Mouse (Mus musculus) heart, postnatal 10 days (tissue): Measurements from ENCODE around the gene Dnajb5. TPM values are rescaled to one million over a fixed set of nuclear protein-coding genes. Genes with fewer than 3 reads are reported as not detected.
A peak's percentile ranks its signal among the peaks of the same experiment; 100 is the strongest.
"Not testable (repeated sequence)": the region's sequence is repeated elsewhere in the genome, so short reads cannot be mapped to it uniquely, and the experiment has no call there.

ENCODE experiments used
- DNase-seq, 2 experiments: peaks; one replicate each; pipeline ENCODE4 v3.0.0; 2021
- intact Hi-C: fragments of 180-260 bp; cut with DNase I; formaldehyde crosslinking; loops from one replicate; pipeline ENCODE4 v1.15.1; 2025
- total RNA-seq, 2 experiments: library from RNA; stranded (reverse); gene quantifications; 2 replicates each; pipeline ENCODE4 v1.2.3; 2021

The Dnajb5 gene
- total RNA-seq, 2 experiments from 2014 or later, result 61.8 to 68.9 TPM

DNA sequence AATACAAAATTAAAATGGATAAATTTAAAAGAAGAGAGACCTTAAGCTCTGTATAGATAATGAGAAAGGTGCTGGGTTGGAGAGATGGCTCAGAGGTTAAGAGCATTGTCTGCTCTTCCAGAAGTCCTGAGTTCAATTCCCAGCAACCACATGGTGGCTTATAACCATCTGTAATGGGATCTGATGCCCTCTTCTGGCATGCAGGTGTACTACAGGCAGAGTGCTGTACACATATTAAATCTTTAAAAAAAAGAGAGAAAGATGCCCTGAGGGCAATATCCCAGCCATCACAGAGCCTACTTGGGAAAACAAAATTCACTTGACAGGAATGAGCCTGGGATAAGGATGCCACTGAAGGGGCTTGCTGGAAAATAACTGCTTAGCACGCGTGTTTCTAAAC is 13.9 kb downstream of the Dnajb5 start:
- intact Hi-C loops, result no loop called here
- no peak for DNase-seq

DNA sequence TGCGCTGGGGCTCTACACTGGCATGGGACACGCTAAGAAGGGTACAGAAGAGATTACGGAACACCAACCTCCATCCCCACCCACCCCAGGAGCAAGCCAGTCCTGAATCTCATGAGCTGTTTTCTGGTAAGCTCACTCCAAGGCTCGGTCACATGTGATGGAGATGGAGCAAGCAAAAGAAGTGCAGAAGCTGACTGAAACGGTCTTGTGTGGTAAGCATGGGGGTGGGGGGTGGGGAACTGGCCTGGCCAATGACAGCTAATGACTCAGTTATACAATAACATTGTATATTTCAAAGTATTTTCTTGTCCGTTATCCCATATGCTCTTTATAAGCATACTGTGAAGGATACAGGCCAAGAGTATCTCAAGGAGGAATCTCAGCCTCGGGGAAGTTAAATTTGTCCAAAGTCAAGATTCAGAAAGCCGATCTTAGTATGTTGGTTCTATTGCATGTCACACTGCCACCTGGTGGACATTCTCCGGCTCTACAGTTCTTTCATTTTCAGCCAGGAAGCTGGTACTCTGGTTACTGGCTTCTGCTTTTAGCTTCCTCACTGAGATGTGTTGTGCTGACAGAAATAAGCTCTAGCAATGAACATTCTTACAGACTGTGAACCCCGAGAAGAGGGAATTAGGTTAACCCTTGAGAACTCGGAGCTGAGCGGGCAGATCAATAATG is 15.6 kb downstream of the Dnajb5 start:
- DNase-seq, result peak; percentile 58 to 74
- intact Hi-C loops, result loop anchor here (1.0 kb wide), 1 partner anchor 88 kb away; no protein-coding TSS in a partner anchor

DNA sequence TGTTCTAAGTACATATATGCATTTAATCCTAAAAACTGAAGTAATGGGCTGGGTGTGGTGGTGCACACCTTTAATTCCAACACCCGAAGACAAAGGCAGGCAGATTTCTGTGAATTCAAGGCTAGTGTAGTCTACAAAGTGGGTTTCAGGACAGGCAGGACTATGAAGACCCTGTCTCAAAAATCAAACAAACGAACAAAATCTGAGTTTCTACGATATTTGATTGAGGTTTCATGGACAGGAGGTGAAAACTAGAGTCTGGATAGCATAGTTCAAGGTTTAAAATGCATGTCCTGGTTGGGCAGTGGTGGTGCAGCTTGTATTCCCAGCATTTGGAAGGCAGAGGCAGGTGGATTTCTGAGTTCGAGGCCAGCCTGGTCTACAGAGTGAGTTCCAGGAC is 19.7 kb downstream of the Dnajb5 start, which contains the start of gene 1700022I11Rik:
TSS of gene 1700022I11Rik (plus strand) at position 301 of the 400 bp plus-strand sequence.
- intact Hi-C loops, result no loop called here
- no peak for DNase-seq

DNA sequence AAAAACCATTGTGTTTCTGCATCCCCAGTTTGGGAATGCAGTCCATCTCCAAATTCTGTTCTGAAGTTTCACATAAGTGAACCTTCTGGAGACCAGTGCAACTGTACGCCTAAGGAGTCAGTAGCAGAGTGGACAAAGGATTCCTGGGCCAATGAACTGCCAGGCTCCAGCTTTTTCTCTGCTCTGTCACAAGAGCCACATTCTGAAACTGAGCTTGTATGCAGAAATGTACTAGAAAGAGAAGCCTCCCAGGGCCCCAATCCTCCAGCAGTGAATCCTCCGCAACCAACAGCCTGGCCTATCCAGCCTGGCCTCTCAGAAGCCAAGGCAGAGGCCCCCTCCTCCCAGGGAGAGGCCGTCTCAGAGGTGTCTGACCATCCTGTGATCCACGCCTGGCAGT is 23.3 kb downstream of the Dnajb5 start:
- intact Hi-C loops, result no loop called here
- DNase-seq, result no peak

DNA sequence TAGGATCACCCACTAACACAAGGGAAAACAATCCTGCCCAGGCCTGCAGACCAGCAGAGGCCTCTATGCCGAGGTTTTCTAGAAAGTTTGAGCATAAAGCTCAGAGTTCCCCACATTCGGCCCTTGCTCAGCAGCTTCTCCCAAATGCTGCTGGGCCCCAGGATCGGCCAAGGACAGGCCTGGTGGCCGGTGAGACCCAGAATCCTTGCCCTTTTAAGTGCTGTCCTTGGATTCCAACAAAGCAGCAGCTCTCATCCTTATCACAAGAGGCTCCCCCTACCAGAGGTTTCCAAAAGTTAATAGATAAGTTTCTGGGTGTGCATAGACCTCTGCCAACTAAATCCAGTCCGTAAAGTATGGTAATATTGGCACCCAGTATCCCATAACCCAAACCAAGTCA is 24.3 kb downstream of the Dnajb5 start:
- no peak for DNase-seq
- intact Hi-C loops, result no loop called here

DNA sequence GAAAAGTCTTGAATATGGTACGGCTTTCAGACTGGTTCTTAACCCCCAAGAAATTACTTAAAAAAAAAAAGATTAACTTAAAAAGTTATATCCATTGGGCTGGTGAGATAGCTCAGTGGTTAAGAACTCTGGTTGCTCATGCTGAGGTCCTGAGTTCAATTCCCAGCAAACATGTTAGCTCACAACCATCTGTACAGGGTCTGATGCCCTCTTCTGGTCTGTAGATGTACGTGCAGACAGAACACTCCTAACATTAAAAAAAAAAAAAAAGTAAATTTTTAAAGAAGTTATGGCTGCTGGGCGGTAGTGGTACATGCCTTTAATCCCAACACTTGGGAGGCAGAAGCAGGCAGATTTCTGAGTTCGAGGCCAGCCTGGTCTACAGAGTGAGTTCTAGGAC is 28.4 kb downstream of the Dnajb5 start:
- no peak for DNase-seq
- intact Hi-C loops, result no loop called here

DNA sequence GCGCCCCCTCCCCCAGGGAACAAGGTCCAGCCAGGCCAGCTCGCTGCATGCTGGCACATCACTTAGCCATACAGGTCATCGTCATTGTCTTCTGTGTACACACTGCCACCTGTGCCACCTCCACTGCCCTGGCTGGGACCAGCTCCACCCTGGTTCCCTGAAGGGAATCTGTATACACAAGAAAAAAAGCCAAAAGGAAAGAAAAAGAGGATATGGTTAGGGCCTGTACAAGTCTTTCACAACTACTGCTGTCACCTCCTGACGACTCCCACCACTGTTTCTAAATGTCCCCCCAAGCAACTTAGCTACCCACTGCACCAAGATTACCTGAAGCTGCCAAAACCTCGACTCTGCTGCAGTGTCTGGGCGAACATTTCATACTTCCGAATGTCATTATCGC is 30.9 kb downstream of the Dnajb5 start:
- intact Hi-C loops, DNase-seq: not testable (repeated sequence)

DNA sequence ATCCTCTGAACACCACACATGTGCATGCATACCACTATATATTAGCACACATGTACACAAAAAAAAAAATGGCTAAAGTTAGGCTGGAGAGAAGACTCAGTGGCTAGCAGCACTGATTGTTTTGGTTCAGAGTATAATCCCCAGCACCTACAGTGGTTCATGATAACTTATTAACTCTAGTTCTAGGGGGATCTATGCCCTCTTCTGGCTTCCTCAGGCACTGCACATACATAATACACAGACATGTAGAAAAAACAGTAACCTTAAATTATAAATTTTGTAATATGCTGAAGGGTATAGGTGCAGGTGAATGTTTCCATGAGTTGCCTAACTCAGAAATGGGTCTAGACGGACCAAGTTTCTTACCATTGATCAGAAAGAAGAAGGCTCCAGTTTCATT is 38.7 kb downstream of the Dnajb5 start:
- intact Hi-C loops, result no loop called here
- DNase-seq, result no peak

DNA sequence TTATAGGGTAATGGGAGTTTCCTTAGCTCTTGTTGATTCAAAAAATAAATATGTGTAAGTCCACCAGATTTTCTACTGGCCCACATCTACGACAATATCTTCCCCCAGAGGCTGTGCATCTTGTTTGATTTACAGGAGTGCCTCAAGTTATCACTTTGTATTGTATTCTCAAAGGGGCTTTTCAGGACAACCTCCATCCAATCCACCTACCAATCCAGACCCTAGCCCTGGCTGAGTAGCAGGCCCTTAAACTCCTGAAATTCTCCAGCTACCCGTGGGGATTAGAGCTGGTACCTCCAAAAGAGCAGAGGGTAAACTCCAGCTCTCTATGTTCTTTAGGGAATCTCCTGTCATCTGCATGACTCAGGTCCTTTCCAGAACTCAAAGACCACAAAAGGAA is 48.4 kb downstream of the Dnajb5 start:
- intact Hi-C loops, result no loop called here
- no peak for DNase-seq

DNA sequence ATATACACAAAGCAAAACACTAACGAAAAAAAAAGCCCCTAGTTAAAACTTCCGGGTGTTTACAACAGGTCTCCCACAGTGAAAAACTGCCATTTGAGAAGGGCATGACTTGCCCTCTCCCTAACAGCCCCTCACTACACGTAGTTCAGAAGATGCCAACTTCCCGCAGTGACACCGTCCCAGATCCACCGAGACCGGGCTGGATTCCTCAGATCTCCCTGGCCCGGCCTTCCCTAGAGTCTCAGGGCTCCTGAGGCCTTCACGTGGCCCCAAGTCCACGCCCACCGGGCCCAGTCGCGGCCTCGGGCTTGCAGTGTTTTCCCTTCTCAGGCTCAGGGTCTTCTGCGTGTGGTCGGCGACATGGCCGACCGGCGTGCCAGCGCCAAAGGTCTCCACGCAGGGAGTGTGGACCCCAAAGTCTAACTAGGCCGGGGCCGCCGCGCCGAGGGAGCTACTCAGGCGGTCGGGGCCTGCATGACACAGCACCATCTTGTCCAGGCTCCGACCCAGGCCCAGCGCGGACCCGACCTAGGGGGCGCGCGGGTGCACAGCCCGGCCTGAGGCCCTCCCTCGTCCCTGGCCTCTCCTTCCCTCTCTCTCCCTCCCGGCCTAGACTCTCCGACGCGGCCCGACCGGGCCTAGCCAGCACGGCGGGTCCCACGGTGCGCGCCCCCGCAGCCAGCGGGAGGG is 50.0 kb downstream of the Dnajb5 start:
- DNase-seq, result peak; percentile 82 to 84
- intact Hi-C loops, result no loop called here

DNA sequence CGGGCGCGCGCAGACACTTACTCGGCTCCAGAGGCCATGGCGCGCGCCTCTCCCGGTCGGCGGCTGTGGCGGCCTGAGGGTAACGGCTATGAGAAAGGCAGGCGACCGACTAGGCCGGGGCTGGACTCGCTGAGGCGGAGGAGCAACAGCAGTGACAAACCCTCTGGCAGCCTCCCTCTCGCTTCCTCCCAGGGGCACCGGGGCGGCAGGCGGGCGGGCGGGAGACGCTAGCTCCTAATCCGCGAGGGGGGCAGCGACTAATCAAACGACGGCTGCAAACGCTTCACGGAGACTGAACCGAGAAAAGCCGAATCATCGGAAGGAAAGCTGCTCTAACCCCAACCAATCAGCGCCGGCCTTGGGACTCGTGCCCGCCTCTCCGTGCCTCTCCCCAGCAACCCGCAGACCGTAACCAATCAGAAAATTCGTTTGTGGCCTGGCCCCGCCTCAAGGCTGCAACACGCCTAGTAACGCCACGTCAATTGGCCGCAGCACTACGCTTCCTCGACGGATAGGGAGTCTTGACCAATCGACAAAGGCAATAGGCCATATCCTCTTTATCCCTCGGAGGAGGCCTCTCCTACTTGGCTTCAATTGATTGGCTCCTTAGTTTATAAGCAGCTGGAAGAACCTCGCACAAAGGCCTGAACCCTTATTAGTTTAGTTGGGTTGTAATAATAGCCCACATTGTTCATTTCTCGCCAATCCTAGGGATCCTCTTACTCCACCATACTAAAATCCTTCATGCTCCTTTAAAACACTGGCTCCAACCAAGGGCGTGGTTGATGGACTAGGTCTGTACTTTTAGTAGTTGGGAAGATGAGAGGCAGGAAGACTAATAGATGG is 50.8 kb downstream of the Dnajb5 start, which contains the start of gene Vcp:
TSS of gene Vcp (minus strand) at position 367 of the 846 bp plus-strand sequence.
- peak; percentile 99 to 100 for DNase-seq
- intact Hi-C loops, result not testable (repeated sequence)

DNA sequence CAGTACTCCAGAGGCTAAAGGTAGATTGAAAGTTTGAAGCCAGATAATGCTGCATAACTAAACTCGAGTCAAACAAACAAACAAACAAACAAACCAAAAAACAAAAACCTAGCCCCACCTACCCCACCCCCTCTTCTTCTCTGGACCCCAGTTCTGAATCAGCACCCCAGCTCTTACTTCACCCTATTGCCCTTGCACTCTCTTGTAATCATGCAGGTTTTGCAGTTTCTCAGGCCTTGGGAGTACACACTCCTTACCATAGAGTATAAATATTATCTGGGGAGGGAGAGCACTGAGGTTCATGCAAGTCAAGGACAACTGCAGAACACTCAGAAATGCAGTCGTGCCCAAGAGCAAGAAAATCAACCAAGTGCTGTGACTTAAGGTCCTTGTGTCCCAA is 51.7 kb downstream of the Dnajb5 start:
- DNase-seq, result no peak
- intact Hi-C loops, result no loop called here

DNA sequence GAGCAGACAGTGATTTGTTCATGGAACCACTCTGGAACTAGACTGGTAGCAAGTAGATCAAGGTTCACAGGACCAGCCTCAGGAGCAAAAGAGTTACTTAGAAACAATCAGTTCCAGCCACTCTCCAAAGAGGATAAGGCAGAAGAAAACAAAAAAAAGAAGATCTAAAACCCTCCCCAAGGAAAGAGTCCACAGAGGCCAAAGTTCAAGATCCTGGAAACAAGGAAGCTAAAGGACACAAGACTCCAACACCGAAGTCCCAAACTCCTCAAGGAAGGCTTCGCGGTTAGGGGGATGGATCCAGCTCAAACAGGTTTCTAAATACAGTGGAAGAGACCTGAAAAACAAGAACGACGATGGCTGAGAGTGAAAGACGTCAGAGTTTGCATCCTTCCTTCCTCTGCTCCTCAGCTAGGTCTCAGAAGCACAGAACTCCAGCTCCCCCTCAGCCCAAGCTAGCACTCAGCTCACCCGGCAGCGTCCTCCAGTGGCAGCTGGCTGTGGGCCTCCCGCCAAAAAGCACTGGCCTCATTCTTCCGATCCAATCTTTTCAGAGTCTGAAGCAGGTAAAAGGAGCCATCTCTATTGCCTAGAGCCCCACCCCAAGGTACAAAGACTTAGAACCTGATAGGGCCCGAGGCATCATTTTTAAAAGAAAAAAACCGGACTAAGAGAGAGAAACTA is 53.3 kb downstream of the Dnajb5 start:
- intact Hi-C loops, result no loop called here
- no peak for DNase-seq

DNA sequence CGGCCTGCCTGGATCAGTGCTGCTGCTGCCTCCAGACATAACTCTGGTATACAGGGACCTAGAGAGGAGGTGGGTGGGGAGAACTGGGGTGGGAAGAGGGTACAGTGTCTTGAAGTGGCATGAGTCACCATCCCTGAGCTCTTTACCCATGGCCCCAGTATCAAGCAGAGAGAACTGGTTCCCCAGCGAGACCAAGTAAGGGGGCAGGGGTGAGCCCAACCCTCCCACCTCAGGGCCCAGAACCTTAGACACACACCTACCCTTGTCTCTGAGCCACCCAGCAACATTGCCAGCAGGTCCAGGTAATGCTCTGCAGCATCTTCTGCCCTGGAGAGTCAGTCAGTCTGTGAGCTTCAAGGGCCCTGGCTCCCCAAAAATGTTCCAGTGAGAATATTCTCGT is 55.3 kb downstream of the Dnajb5 start:
- intact Hi-C loops, result loop anchor here (1.0 kb wide), 1 partner anchor 20 kb away; the partner anchor contains the start of gene Pigo
- DNase-seq, result no peak

DNA sequence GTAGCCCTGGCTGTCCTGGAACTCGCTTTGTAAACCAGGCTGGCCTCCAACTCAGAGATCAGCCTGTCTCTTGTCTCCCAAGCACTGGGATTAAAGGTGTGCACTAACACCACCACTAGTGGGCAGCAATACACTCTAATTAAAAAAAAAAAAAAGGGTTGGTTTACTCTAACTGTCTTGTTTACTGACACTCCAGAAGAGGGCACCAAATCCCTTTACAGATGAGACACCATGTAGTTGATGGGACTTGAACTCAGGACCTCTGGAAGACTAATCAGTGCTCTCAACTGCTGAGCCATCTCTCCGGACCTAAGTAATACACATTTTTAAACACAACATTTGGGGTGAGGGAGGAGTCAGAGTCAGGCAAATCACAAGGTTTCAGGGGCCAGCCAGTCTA is 56.2 kb downstream of the Dnajb5 start:
- intact Hi-C loops, result loop anchor here (1.0 kb wide), 1 partner anchor 20 kb away; the partner anchor contains the start of gene Pigo
- DNase-seq, result peak; percentile 28 to 69

Other genes starting within 250 kb of the Dnajb5 start
- gene 4930578G10Rik, start 214.3 kb upstream of the Dnajb5 start, total RNA-seq, result not detected
- gene Ccl19, start 193.2 kb upstream of the Dnajb5 start, total RNA-seq, result not detected
- gene Ccl21a, start 175.8 kb upstream of the Dnajb5 start, total RNA-seq, result 10 to 100 TPM; 17.4 to 18.5 TPM
- not detected for gene Fam205a1, start 95.9 kb upstream of the Dnajb5 start, total RNA-seq
- under 1 TPM in 1 of 2 experiments, not detected in 1; 0.07 TPM for gene Gm12394, start 93.0 kb upstream of the Dnajb5 start, total RNA-seq
- 1 to 10 TPM; 2.7 to 2.9 TPM for gene Fam205c, start 75.6 kb upstream of the Dnajb5 start, total RNA-seq
- gene Phf24, start 33.2 kb upstream of the Dnajb5 start, total RNA-seq, result 1 to 10 TPM; 8.0 to 9.5 TPM
- gene 1700022I11Rik, start 19.8 kb downstream of the Dnajb5 start, total RNA-seq, result not detected
- gene Vcp, start 50.7 kb downstream of the Dnajb5 start, total RNA-seq, result 100 to 1,000 TPM; 306 to 324 TPM
- 1 to 10 TPM; 5.8 to 6.7 TPM for gene Fancg, start 60.7 kb downstream of the Dnajb5 start, total RNA-seq
- gene Pigo, start 76.0 kb downstream of the Dnajb5 start, total RNA-seq, result 10 to 100 TPM; 19.3 to 25.1 TPM
- gene Stoml2, start 81.9 kb downstream of the Dnajb5 start, total RNA-seq, result 100 to 1,000 TPM in 1 of 2 experiments, 10 to 100 TPM in 1; 99.9 to 106 TPM
- 10 to 100 TPM; 23.6 to 30.7 TPM for gene Fam214b, start 96.4 kb downstream of the Dnajb5 start, total RNA-seq
- gene Unc13b, start 109.1 kb downstream of the Dnajb5 start, total RNA-seq, result 10 to 100 TPM; 28.3 to 31.4 TPM